Mouse (Mus musculus) heart, postnatal 0 days (tissue): Measurements from ENCODE around the gene Dnal4. TPM values are rescaled to one million over a fixed set of nuclear protein-coding genes. Genes with fewer than 3 reads are reported as not detected.
A peak's percentile ranks its signal among the peaks of the same experiment; 100 is the strongest.

Experiments
- ATAC-seq: fragments of 200-750 bp; cut with Nextera tagmentation; 2 replicates; pipeline ENCODE4 v1.8.0; 2017; ENCODE audit warnings: low read depth, moderate number of reproducible peaks, moderate library complexity; ENCODE audit not compliant: insufficient read depth
- DNase-seq: peaks from one replicate; pipeline ENCODE4 v3.0.0-alpha.2; 2016; ENCODE audit warnings: low spot score
- H3K27ac ChIP-seq: fragments of 300-500 bp; sonication (generic); 2 replicates; pipeline ENCODE4 v1.5.1; 2014; ENCODE audit warnings: low read depth, mild to moderate bottlenecking
- H3K27me3 ChIP-seq: fragments of 300-500 bp; sonication (generic); 2 replicates; pipeline ENCODE4 v1.6.1; 2014; ENCODE audit warnings: low read length, mixed read lengths; ENCODE audit not compliant: control insufficient read depth, insufficient read depth
- H3K36me3 ChIP-seq: fragments of 300-500 bp; sonication (generic); replicated peaks from 2 replicates; pipeline ENCODE4 v1.6.1; 2014; ENCODE audit warnings: low read length, mixed read lengths; ENCODE audit not compliant: control insufficient read depth, insufficient read depth
- H3K4me1 ChIP-seq: fragments of 300-500 bp; sonication (generic); 2 replicates; pipeline ENCODE4 v1.6.1; 2014; ENCODE audit warnings: antibody characterized with exemption; ENCODE audit not compliant: control insufficient read depth, insufficient read depth
- H3K4me2 ChIP-seq: fragments of 300-500 bp; sonication (generic); 2 replicates; pipeline ENCODE4 v1.6.1; 2014; ENCODE audit warnings: low read depth, mild to moderate bottlenecking, low read length, moderate library complexity
- H3K4me3 ChIP-seq: fragments of 300-500 bp; sonication (generic); 2 replicates; pipeline ENCODE4 v1.5.1; 2014; ENCODE audit warnings: low read depth, low read length
- H3K9ac ChIP-seq: fragments of 300-500 bp; sonication (generic); replicated peaks from 2 replicates; pipeline ENCODE4 v1.6.1; 2014; ENCODE audit warnings: low read depth, low read length, mixed read lengths
- H3K9me3 ChIP-seq: fragments of 300-500 bp; sonication (generic); replicated peaks from 2 replicates; pipeline ENCODE4 v1.6.1; 2016; ENCODE audit warnings: low read length; ENCODE audit not compliant: control insufficient read depth
- CTCF ChIP-seq: IDR thresholded peaks from 2 replicates; pipeline ENCODE4 v1.5.1; 2016; ENCODE audit warnings: antibody characterized with exemption, control low read depth, low read depth
- EP300 ChIP-seq: IDR thresholded peaks from 2 replicates; pipeline ENCODE4 v1.6.1; 2016; ENCODE audit warnings: antibody characterized with exemption, low read depth
- WGBS: fragments of 180-500 bp; shearing (Covaris S2); extraction: QIAGEN DNeasy Blood & Tissue Kit; methylation state at CpG from one replicate; pipeline ENCODE4 v1.1.7; 2014; 5-methylcytosine and 5-hydroxymethylcytosine counted together
- polyA plus RNA-seq: library from polyadenylated mRNA; unstranded; fragments of >200 nt; fragmentation: Nextera tagmentation; extraction: Ambion mirVana; gene quantifications from 2 replicates; pipeline ENCODE4 v1.2.1, GENCODE M21; 2015
- total RNA-seq: library from RNA; depleted of rRNA; stranded (reverse); fragments of >200 nt; gene quantifications from 2 replicates; pipeline ENCODE4 v1.2.3, GENCODE M21; 2014; ENCODE audit warnings: low replicate concordance; rRNA removed

Dnal4 gene
- total and polyA plus RNA-seq, 2 experiments from 2014 or later, result 35.5 TPM

DNA sequence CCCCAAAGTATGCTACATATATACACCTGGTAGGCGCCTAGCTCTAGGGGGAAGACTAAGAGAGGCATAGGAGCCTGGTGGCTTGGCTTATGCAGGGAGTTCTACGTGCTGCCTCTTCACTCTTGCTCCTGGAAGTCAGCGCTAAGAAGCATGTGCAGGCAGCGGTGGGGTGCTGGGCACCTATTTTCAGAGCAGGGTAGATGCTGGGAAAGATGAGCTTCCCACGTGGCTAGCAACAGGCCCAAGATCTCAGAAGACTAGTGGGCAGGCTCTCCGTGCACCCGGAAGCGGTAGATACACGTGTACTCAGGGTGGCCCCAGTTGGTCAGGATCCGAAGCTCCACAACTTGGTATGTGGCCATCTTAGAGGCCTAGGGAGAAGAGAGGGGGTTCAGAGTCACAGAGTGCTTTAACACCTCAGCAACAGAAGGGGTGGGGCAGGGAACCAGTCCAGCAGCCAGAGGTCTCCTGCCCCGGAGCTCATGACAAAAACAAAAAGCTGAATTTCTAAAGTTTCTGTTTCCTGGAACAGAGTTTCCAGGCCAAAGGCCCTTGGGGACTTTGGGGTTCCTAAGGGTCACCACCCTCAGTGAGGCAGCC lies 52.4 kb downstream of the Dnal4 start:
- no peak overlapping the region for H3K4me3 ChIP-seq
- H3K27ac ChIP-seq, result no peak overlapping the region
- no peaks in the 10 kb centered on the region for H3K9me3 ChIP-seq
- H3K36me3 ChIP-seq, result peaks cover 74% of the 10 kb centered on the region
- ATAC-seq (no peak), DNase-seq (no peak)
- 85% methylated on average over 11 of the region's 11 CpGs for WGBS
- no peak overlapping the region for H3K9ac ChIP-seq
- no peaks in the 10 kb centered on the region for H3K27me3 ChIP-seq
- H3K4me2 ChIP-seq, result no peak overlapping the region
- TF ChIP-seq EP300, result no peak
- TF ChIP-seq CTCF, result no peak
- H3K4me1 ChIP-seq, result no peaks in the 10 kb centered on the region

DNA sequence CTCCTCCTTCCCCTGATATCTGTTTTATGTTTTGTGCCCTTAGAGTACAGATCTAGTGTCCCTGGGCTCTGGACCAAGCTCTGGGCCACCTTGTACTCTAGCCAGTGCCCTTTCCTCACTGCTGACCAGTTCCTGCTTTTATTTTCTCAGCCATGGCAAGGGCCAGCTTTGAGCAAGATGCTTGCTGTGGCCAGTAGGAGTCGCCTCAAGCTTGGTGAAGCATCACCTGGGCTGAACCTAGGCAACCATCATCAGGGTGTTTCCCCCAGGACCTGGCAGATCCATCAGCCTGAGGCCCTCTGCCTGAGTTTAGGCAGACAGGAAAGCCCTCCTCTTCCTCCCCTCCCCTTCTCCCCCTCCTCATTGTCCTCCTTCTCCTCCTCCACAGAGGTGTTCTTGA lies 54.2 kb downstream of the Dnal4 start:
- H3K4me2 ChIP-seq, result no peak overlapping the region
- no peak overlapping the region for H3K27ac ChIP-seq
- WGBS, result 19% methylated on average over 1 of the region's 1 CpGs
- peaks cover 75% of the 10 kb centered on the region for H3K36me3 ChIP-seq
- DNase-seq, result peak; percentile 58
- peak; percentile 67 for ATAC-seq
- no peak overlapping the region for H3K4me3 ChIP-seq
- H3K4me1 ChIP-seq, result no peaks in the 10 kb centered on the region
- no peak overlapping the region for H3K9ac ChIP-seq
- H3K9me3 ChIP-seq, result no peaks in the 10 kb centered on the region
- TF ChIP-seq EP300 (no peak), CTCF (peak; percentile 70)
- H3K27me3 ChIP-seq, result no peaks in the 10 kb centered on the region

DNA sequence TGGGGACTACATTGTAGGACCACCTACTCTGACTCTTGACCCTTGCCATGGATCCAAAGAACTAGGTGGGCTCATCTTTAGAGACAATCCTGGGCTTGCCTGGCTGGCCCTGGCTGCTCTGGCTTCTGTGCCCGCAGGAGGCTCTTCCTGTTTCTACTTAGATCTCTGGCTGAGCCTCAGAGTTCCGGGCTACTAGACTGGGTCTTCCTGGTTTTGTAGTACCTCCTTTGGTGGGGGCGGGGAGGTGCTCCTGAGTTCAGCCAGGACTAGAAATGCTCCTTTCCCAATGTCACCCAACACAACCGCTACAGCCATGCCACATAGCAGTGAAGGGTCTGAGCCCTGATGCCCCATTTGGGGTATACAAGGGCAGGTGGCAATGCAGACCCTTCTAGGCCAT lies 56.9 kb downstream of the Dnal4 start:
- TF ChIP-seq CTCF, result no peak
- no peak for TF ChIP-seq EP300
- Histone ChIP-seq H3K4me3 (no peak overlapping the region), H3K27me3 (no peaks in the 10 kb centered on the region), H3K4me1 (no peaks in the 10 kb centered on the region), H3K9me3 (no peaks in the 10 kb centered on the region), H3K9ac (no peak overlapping the region), H3K27ac (no peak overlapping the region), H3K4me2 (no peak overlapping the region), H3K36me3 (peaks cover 74% of the 10 kb centered on the region)
- DNase-seq (no peak), ATAC-seq (no peak)
- 74% methylated on average over 4 of the region's 4 CpGs for WGBS

DNA sequence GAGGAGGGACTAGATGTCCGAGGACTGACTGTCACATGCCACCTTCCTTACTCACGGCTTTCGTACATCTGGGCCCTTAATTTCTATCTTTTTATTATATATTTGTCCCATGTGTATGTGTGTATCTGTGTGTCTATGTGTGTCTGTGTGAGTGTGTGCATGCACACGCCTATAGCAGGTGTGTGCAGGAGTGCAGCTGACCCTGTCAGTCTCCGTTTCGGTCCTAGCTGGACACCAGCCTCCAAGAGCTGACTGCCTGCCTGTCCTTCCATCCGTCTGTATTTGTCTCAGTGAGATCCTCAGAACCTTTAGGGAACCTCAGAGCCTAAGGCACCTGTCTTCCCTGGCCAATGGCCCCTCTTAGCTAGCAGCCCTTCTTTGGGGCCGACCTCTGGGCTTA lies 57.4 kb downstream of the Dnal4 start:
- no peak for ATAC-seq
- DNase-seq, result no peak
- Histone ChIP-seq H3K9ac (no peak overlapping the region), H3K36me3 (peaks cover 74% of the 10 kb centered on the region), H3K4me2 (no peak overlapping the region), H3K4me3 (no peak overlapping the region), H3K27me3 (no peaks in the 10 kb centered on the region), H3K4me1 (no peaks in the 10 kb centered on the region), H3K9me3 (no peaks in the 10 kb centered on the region), H3K27ac (no peak overlapping the region)
- TF ChIP-seq CTCF (no peak), EP300 (no peak)
- WGBS, result 87% methylated on average over 8 of the region's 8 CpGs

DNA sequence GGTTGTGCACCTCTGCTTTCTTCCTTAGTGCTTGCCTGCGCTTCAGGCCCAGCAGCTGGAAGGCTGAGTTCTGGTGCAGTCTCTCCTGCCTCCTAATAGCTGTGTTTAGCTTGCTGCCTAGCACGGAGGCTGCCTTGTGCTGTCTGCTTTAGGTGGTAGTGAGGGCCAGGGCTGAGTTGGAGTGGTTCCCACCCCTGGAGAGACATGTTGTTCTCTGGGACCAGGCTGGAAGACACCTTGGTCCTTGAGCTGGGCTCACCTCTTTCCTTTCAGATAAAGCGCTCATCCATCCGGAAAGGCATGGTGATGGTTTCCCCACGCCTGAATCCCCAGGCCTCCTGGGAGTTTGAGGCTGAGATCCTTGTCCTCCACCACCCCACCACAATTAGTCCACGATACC lies 60.9 kb downstream of the Dnal4 start:
- H3K36me3 ChIP-seq, result peaks cover 94% of the 10 kb centered on the region
- 91% methylated on average over 6 of the region's 6 CpGs for WGBS
- no peak for ATAC-seq

DNA sequence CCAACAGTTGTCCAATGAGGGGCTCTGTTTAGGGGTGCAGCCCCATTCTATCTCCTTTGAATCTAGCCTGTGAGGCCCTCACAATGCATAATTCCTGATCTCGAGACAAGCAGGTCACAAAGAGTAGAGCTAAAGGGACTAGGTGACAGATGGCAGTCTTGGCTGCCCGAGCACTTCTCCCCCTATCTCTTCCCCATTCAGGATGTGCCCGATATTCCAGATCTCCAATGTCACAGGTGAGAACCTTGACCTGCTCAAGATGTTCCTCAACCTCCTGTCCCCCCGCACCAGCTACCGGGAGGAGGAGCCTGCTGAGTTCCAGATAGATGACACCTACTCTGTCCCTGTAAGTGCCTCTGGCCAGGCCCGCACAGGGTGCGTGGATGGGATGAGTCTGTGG lies 62.0 kb downstream of the Dnal4 start:
- Histone ChIP-seq H3K27me3 (no peaks in the 10 kb centered on the region), H3K4me1 (no peaks in the 10 kb centered on the region), H3K4me2 (no peak overlapping the region), H3K9ac (no peak overlapping the region), H3K4me3 (no peak overlapping the region), H3K9me3 (no peaks in the 10 kb centered on the region), H3K36me3 (peaks cover 97% of the 10 kb centered on the region), H3K27ac (no peak overlapping the region)
- ATAC-seq, result no peak
- TF ChIP-seq EP300, result no peak
- TF ChIP-seq CTCF, result no peak
- 89% methylated on average over 7 of the region's 7 CpGs for WGBS
- no peak for DNase-seq

More for the DNA sequence above, 60.9 kb downstream of the Dnal4 start:
- no peaks in the 10 kb centered on the region for H3K4me1 ChIP-seq
- no peaks in the 10 kb centered on the region for H3K9me3 ChIP-seq
- no peak overlapping the region for H3K4me2 ChIP-seq
- no peak overlapping the region for H3K27ac ChIP-seq
- H3K27me3 ChIP-seq, result no peaks in the 10 kb centered on the region
- H3K4me3 ChIP-seq, result no peak overlapping the region
- no peak for DNase-seq
- TF ChIP-seq CTCF (no peak), EP300 (no peak)
- no peak overlapping the region for H3K9ac ChIP-seq

Other genes with a start within 250 kb of the Dnal4 start
- gene Ddx17, start 231.1 kb downstream of the Dnal4 start, total RNA-seq, result 163 and 223 TPM in 2 replicates
- 13.7 and 14.9 TPM in 2 replicates for gene Ddx17, start 231.1 kb downstream of the Dnal4 start, polyA plus RNA-seq
- 1.0 and 2.6 TPM in 2 replicates for gene Dmc1, start 172.7 kb downstream of the Dnal4 start, total RNA-seq
- 0.74 and 0.84 TPM in 2 replicates for gene Dmc1, start 172.7 kb downstream of the Dnal4 start, polyA plus RNA-seq
- gene Fam227a, start 118.9 kb downstream of the Dnal4 start, total RNA-seq, result 1.7 and 1.9 TPM in 2 replicates
- gene Fam227a, start 118.9 kb downstream of the Dnal4 start, polyA plus RNA-seq, result 0.31 and 0.48 TPM in 2 replicates
- gene Cby1, start 118.7 kb downstream of the Dnal4 start, total RNA-seq, result 31.9 and 35.1 TPM in 2 replicates
- 53.8 and 55.9 TPM in 2 replicates for gene Cby1, start 118.7 kb downstream of the Dnal4 start, polyA plus RNA-seq
- gene Tomm22, start 107.0 kb downstream of the Dnal4 start, total RNA-seq, result 208 and 280 TPM in 2 replicates
- gene Tomm22, start 107.0 kb downstream of the Dnal4 start, polyA plus RNA-seq, result 273 and 276 TPM in 2 replicates
- gene Josd1, start 89.9 kb downstream of the Dnal4 start, total RNA-seq, result 38.4 and 60.6 TPM in 2 replicates
- 17.3 and 17.8 TPM in 2 replicates for gene Josd1, start 89.9 kb downstream of the Dnal4 start, polyA plus RNA-seq
- gene Gtpbp1, start 87.0 kb downstream of the Dnal4 start, total RNA-seq, result 34.3 and 39.9 TPM in 2 replicates
- 18.0 and 20.6 TPM in 2 replicates for gene Gtpbp1, start 87.0 kb downstream of the Dnal4 start, polyA plus RNA-seq
- 71.6 and 120 TPM in 2 replicates for gene Sun2, start 35.3 kb downstream of the Dnal4 start, total RNA-seq
- 3.6 and 4.0 TPM in 2 replicates for gene Sun2, start 35.3 kb downstream of the Dnal4 start, polyA plus RNA-seq
- 10.8 and 13.7 TPM in 2 replicates for gene Nptxr, start 26.9 kb upstream of the Dnal4 start, total RNA-seq
- 0.84 and 1.00 TPM in 2 replicates for gene Nptxr, start 26.9 kb upstream of the Dnal4 start, polyA plus RNA-seq
- gene Npcd, start 56.4 kb upstream of the Dnal4 start, total RNA-seq, result 1.9 and 8.7 TPM in 2 replicates
- gene Npcd, start 56.4 kb upstream of the Dnal4 start, polyA plus RNA-seq, result not detected in 2 replicates
- gene Cbx6, start 56.8 kb upstream of the Dnal4 start, total RNA-seq, result 47.3 and 51.8 TPM in 2 replicates
- gene Cbx6, start 56.8 kb upstream of the Dnal4 start, polyA plus RNA-seq, result 24.9 and 25.6 TPM in 2 replicates
- 2.3 and 5.1 TPM in 2 replicates for gene Apobec3, start 113.8 kb upstream of the Dnal4 start, total RNA-seq
- 6.3 and 6.6 TPM in 2 replicates for gene Apobec3, start 113.8 kb upstream of the Dnal4 start, polyA plus RNA-seq
- 0.50 and 2.1 TPM in 2 replicates for gene Cbx7, start 193.3 kb upstream of the Dnal4 start, total RNA-seq
- 0.82 and 1.0 TPM in 2 replicates for gene Cbx7, start 193.3 kb upstream of the Dnal4 start, polyA plus RNA-seq
- 32.2 and 33.7 TPM in 2 replicates for gene Pdgfb, start 237.1 kb upstream of the Dnal4 start, total RNA-seq
- 3.3 and 3.5 TPM in 2 replicates for gene Pdgfb, start 237.1 kb upstream of the Dnal4 start, polyA plus RNA-seq